Mouse (Mus musculus) lung, postnatal 0 days (tissue): Measurements from ENCODE around the gene Fyn.

Source experiments
- CTCF ChIP-seq: IDR thresholded peaks from 2 replicates; pipeline ENCODE4 v1.5.1; 2016; ENCODE audit warnings: antibody characterized with exemption, mild to moderate bottlenecking
- EP300 ChIP-seq: IDR thresholded peaks from 2 replicates; pipeline ENCODE4 v1.6.1; 2016; ENCODE audit warnings: antibody characterized with exemption, mild to moderate bottlenecking, control low read depth

- TF ChIP-seq EP300: no peak
- no peak for TF ChIP-seq CTCF
These were observed 244.0 kb downstream of the Fyn start, which contains the start of gene Traf3ip2 for GRCm38 (mm10) chr10:39612633-39612988.
